Mouse (Mus musculus) spleen, adult 2 months (tissue): Measurements from ENCODE around the gene Zwilch.

ENCODE experiments used
- CTCF ChIP-seq: fragments of 200-500 bp; IDR thresholded peaks from 2 replicates; pipeline ENCODE4 v1.5.1; 2011; ENCODE audit warnings: mild to moderate bottlenecking, inconsistent platforms; ENCODE audit not compliant: insufficient read depth, insufficient read length, insufficient replicate concordance; ENCODE audit errors: extremely low read depth
- POLR2A ChIP-seq: fragments of 200-500 bp; IDR thresholded peaks from 2 replicates; pipeline ENCODE4 v1.6.1; 2011; ENCODE audit warnings: low read depth, low read length, inconsistent platforms

DNA sequence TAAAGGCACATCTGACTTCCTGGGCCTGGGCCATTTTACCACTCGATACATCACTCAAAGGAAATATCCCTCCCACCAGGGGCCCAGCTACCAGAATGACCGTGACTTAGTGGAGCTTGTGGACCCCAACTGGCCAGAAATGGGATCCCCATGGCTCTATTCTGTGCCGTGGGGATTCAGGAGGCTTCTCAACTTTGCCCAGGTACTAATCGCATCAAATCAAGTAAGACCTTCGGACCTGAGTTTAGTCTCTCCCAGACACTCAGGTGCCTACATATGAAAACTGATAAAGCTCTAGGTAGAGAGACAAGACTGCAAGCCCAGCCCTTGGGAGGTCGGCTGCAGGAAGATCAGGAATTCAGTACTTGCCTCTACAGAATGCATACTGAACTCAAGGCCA is 41.3 kb downstream of the Zwilch start:
- TF ChIP-seq CTCF (no peak), POLR2A (no peak)
